Mouse (Mus musculus): ENCODE data around the gene Prkch. TPM values are rescaled to one million over a fixed set of nuclear protein-coding genes. Genes with fewer than 3 reads are reported as not detected.

The Prkch gene
- polyA plus RNA-seq, 1 experiment from 2014 or later, result 11.1 TPM

DNA sequence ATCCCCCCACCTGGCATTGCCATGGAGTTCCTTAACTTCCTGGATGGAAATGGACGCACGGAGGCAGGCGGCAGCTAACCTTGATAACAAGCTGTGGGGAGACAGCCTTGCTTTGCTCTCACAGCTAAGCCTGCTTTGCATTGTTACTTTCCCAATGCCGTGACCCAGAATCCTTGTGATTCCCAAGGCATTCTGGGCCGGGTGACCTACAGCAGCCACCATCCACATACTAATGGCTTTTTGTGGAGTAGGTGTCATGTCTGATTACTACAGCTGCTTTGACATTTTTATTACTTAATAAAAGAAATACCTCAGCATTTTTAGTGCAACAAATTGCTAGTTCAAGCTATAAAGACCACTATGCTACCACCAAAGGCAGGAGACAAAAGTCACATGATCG, 177.4 kb downstream of the Prkch start:
- ATAC-seq (ENCODE audit: extremely low read depth, insufficient number of reproducible peaks, low FRiP score, low TSS enrichment), result no peak
- 50% methylated on average over 6 of the region's 6 CpGs for WGBS
- Histone ChIP-seq H3K27ac (replicated peaks) (no peak overlapping the region), H3K4me3 (no peak overlapping the region), H3K4me1 (peaks cover 57% of the 10 kb centered on the region), H3K27me3 (replicated peaks) (no peaks in the 10 kb centered on the region), H3K9me3 (no peaks in the 10 kb centered on the region), H3K9ac (peak overlapping the region; percentile 52), H3K36me3 (peaks cover 18% of the 10 kb centered on the region; the same call in 1 of the 2 replicates), H3K4me2 (no peak overlapping the region)

- no peak for ATAC-seq (ENCODE audit: extremely low read depth, insufficient number of reproducible peaks, low FRiP score, low TSS enrichment)
- Histone ChIP-seq H3K4me1 (peaks cover 49% of the 10 kb centered on the region), H3K36me3 (peaks cover 18% of the 10 kb centered on the region; the same call in 1 of the 2 replicates), H3K27ac (replicated peaks) (no peak overlapping the region), H3K4me3 (no peak overlapping the region), H3K9me3 (no peaks in the 10 kb centered on the region), H3K27me3 (replicated peaks) (no peaks in the 10 kb centered on the region), H3K9ac (no peak overlapping the region), H3K4me2 (no peak overlapping the region)
- 76% methylated on average over 3 of the region's 3 CpGs for WGBS
These were observed 178.2 kb downstream of the Prkch start for GRCm38 (mm10) chr12:73762762-73763161.

- Histone ChIP-seq H3K9me3 (no peaks in the 10 kb centered on the region), H3K9ac (peak overlapping the region; percentile 48), H3K36me3 (peaks cover 18% of the 10 kb centered on the region; the same call in 1 of the 2 replicates), H3K4me1 (peaks cover 61% of the 10 kb centered on the region), H3K4me2 (peak overlapping the region; percentile 47), H3K27me3 (replicated peaks) (no peaks in the 10 kb centered on the region), H3K4me3 (no peak overlapping the region), H3K27ac (replicated peaks) (peak overlapping the region; percentile 89)
- peak; percentile 73 for ATAC-seq (ENCODE audit: extremely low read depth, insufficient number of reproducible peaks, low FRiP score, low TSS enrichment)
- WGBS, result 16% methylated on average over 15 of the region's 15 CpGs
These were observed 180.3 kb downstream of the Prkch start for GRCm38 (mm10) chr12:73764649-73765525.

DNA sequence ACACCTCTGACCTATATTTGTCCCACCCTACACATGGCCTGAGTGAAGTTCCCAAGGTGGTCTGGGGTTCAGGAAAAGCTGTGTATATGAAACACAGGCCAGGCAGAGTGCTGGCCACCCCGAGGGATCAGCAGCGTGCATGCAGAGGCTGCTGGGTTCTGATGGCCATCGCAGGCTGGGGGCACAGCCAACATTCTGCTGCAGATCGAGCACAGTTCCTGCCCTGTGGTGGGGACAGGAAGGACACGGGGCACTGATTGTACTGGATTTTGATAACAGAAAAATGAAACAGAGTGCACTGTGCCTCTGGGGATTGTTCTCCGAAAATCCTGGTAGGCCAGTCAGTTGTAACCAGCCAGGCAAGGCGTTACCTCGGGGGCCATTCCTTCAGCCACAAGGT, 181.6 kb downstream of the Prkch start:
- H3K9ac ChIP-seq, result 0 out of 2 replicates have a peak overlapping the region, but pooled peaks have one; percentile 41
- peaks cover 13% of the 10 kb centered on the region; the same call in 1 of the 2 replicates for H3K36me3 ChIP-seq
- H3K4me2 ChIP-seq, result no peak overlapping the region
- H3K27ac ChIP-seq (replicated peaks), result peak overlapping the region; percentile 89
- peaks cover 61% of the 10 kb centered on the region for H3K4me1 ChIP-seq
- H3K27me3 ChIP-seq (replicated peaks), result no peaks in the 10 kb centered on the region
- H3K4me3 ChIP-seq, result no peak overlapping the region
- H3K9me3 ChIP-seq, result no peaks in the 10 kb centered on the region
- no peak for ATAC-seq (ENCODE audit: extremely low read depth, insufficient number of reproducible peaks, low FRiP score, low TSS enrichment)
- 54% methylated on average over 8 of the region's 8 CpGs for WGBS

DNA sequence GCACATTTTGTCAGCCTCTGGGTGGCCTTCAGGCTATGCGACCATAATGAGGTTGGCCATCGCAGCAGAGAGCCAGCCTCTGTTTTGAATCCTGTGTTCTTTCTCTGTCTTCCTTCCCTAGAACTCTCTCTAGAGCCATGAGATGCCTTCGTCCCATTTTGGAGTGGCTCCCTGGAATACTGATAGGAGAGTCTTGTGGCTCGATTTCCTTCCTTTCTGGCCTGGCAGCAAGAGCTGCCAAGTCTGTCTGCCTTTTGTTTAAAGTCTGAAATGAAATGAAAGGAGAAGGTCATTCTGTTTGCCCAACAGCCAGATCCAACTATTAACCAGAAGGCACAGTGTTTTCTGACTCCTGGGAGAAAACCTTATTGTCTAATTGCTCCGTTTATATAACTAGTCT, 184.2 kb downstream of the Prkch start:
- Histone ChIP-seq H3K4me1 (peaks cover 52% of the 10 kb centered on the region), H3K27ac (replicated peaks) (peak overlapping the region; percentile 24), H3K9ac (no peak overlapping the region), H3K27me3 (replicated peaks) (no peaks in the 10 kb centered on the region), H3K36me3 (no peaks in the 10 kb centered on the region), H3K4me2 (no peak overlapping the region), H3K4me3 (no peak overlapping the region), H3K9me3 (no peaks in the 10 kb centered on the region)
- WGBS, result 61% methylated on average over 5 of the region's 5 CpGs
- no peak for ATAC-seq (ENCODE audit: extremely low read depth, insufficient number of reproducible peaks, low FRiP score, low TSS enrichment)

GRCm38 (mm10) chr12:73769536-73769935, 184.9 kb downstream of the Prkch start:
- no peak overlapping the region for H3K4me2 ChIP-seq
- H3K9ac ChIP-seq, result no peak overlapping the region
- no peaks in the 10 kb centered on the region for H3K9me3 ChIP-seq
- no peak overlapping the region for H3K27ac ChIP-seq (replicated peaks)
- WGBS, result 66% methylated on average over 6 of the region's 6 CpGs
- H3K36me3 ChIP-seq, result no peaks in the 10 kb centered on the region
- H3K27me3 ChIP-seq (replicated peaks), result no peaks in the 10 kb centered on the region
- ATAC-seq (ENCODE audit: extremely low read depth, insufficient number of reproducible peaks, low FRiP score, low TSS enrichment), result no peak
- H3K4me3 ChIP-seq, result no peak overlapping the region
- peaks cover 52% of the 10 kb centered on the region for H3K4me1 ChIP-seq

GRCm38 (mm10) chr12:73770771-73771170, 186.2 kb downstream of the Prkch start:
- no peak overlapping the region for H3K27ac ChIP-seq (replicated peaks)
- H3K9ac ChIP-seq, result no peak overlapping the region
- no peak for ATAC-seq (ENCODE audit: extremely low read depth, insufficient number of reproducible peaks, low FRiP score, low TSS enrichment)
- H3K4me2 ChIP-seq, result no peak overlapping the region
- H3K27me3 ChIP-seq (replicated peaks), result no peaks in the 10 kb centered on the region
- no peaks in the 10 kb centered on the region for H3K36me3 ChIP-seq
- peaks cover 52% of the 10 kb centered on the region for H3K4me1 ChIP-seq
- H3K4me3 ChIP-seq, result no peak overlapping the region
- 94% methylated on average over 1 of the region's 1 CpGs for WGBS
- no peaks in the 10 kb centered on the region for H3K9me3 ChIP-seq

DNA sequence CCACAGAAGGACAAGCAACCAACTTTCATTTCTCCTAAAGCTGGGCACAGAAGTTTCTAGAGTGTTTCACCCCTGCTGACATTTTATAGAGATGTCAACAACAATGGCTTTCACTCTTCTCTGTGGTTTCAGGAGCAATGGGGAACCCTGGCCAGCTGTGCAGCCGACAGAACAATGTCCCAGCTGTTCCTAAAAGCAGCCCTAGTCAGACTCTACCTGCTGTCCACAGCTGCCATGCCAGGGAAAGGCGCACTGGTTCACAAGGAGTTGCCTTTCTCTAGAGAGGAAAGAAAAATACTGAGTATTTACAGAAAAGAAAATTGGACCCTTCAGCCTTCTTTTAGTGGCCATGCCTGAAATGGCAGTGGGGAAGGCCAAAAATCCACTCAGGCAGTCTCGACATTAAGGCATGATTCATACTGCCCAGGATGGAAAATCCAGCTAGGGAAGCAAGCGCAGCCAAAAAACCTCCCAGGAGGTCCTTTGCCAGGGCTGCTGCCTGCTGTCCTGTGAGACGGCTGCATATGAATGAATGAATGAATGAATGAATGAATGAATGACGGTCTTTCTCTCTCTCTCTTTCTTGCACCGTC, 190.3 kb downstream of the Prkch start:
- no peaks in the 10 kb centered on the region for H3K9me3 ChIP-seq
- H3K27me3 ChIP-seq (replicated peaks), result no peaks in the 10 kb centered on the region
- no peak for ATAC-seq (ENCODE audit: extremely low read depth, insufficient number of reproducible peaks, low FRiP score, low TSS enrichment)
- H3K4me3 ChIP-seq, result no peak overlapping the region
- peaks cover 39% of the 10 kb centered on the region for H3K4me1 ChIP-seq
- H3K9ac ChIP-seq, result no peak overlapping the region
- WGBS, result 70% methylated on average over 7 of the region's 7 CpGs
- H3K4me2 ChIP-seq, result no peak overlapping the region
- H3K36me3 ChIP-seq, result peaks cover 14% of the 10 kb centered on the region; the same call in 1 of the 2 replicates
- peak overlapping the region; percentile 56 for H3K27ac ChIP-seq (replicated peaks)

- no peak for ATAC-seq (ENCODE audit: extremely low read depth, insufficient number of reproducible peaks, low FRiP score, low TSS enrichment)
- Histone ChIP-seq H3K4me2 (no peak overlapping the region), H3K4me1 (peaks cover 53% of the 10 kb centered on the region), H3K27ac (replicated peaks) (no peak overlapping the region), H3K4me3 (no peak overlapping the region), H3K9me3 (no peaks in the 10 kb centered on the region), H3K9ac (no peak overlapping the region), H3K36me3 (peaks cover 14% of the 10 kb centered on the region; the same call in 1 of the 2 replicates), H3K27me3 (replicated peaks) (no peaks in the 10 kb centered on the region)
- 84% methylated on average over 6 of the region's 6 CpGs for WGBS
These were observed 191.9 kb downstream of the Prkch start for GRCm38 (mm10) chr12:73776401-73776945.

- H3K36me3 ChIP-seq, result peaks cover 14% of the 10 kb centered on the region; the same call in 1 of the 2 replicates
- no peak for ATAC-seq (ENCODE audit: extremely low read depth, insufficient number of reproducible peaks, low FRiP score, low TSS enrichment)
- H3K27me3 ChIP-seq (replicated peaks), result no peaks in the 10 kb centered on the region
- H3K9me3 ChIP-seq, result no peaks in the 10 kb centered on the region
- H3K9ac ChIP-seq, result no peak overlapping the region
- 88% methylated on average over 11 of the region's 11 CpGs for WGBS
- H3K4me2 ChIP-seq, result no peak overlapping the region
- peaks cover 64% of the 10 kb centered on the region for H3K4me1 ChIP-seq
- H3K27ac ChIP-seq (replicated peaks), result no peak overlapping the region
- H3K4me3 ChIP-seq, result no peak overlapping the region
These were observed 193.1 kb downstream of the Prkch start for GRCm38 (mm10) chr12:73777673-73778072.
